Mouse (Mus musculus) intestine, embryonic 16.5 days (tissue): ENCODE measurements at regions not wholly inside any gene's neighbourhood (a gene's known extent, or its start where the extent isn't known, plus 50 kb on each side); places are given as distances from the start of the nearest gene placed in this dataset.
"Not testable (repeated sequence)": the region's sequence is repeated elsewhere in the genome, so short reads cannot be mapped to it uniquely, and the experiment has no call there.

Source experiments
- ATAC-seq: fragments of 200-750 bp; cut with Nextera tagmentation; 2 replicates; pipeline ENCODE4 v1.8.0; 2017; ENCODE audit warnings: moderate TSS enrichment, moderate library complexity
- H3K27ac ChIP-seq: fragments of 300-500 bp; sonication (generic); 2 replicates; pipeline ENCODE4 v1.5.1; 2014; ENCODE audit warnings: mild to moderate bottlenecking, low read length
- H3K27me3 ChIP-seq: fragments of 300-500 bp; sonication (generic); replicated peaks from 2 replicates; pipeline ENCODE4 v1.6.1; 2014; ENCODE audit warnings: low read length, control low read depth, mixed read lengths; ENCODE audit not compliant: control insufficient read depth, insufficient read depth
- H3K36me3 ChIP-seq: fragments of 300-500 bp; sonication (generic); 2 replicates; pipeline ENCODE4 v1.6.1; 2014; ENCODE audit warnings: low read length, control low read depth; ENCODE audit not compliant: control insufficient read depth, insufficient read depth
- H3K4me1 ChIP-seq: fragments of 300-500 bp; sonication (generic); 2 replicates; pipeline ENCODE4 v1.6.1; 2014; ENCODE audit warnings: low read length, control low read depth, mixed read lengths; ENCODE audit not compliant: control insufficient read depth, insufficient read depth
- H3K4me2 ChIP-seq: fragments of 300-500 bp; sonication (generic); 2 replicates; pipeline ENCODE4 v1.6.1; 2014; ENCODE audit warnings: low read depth, low read length, control low read depth
- H3K4me3 ChIP-seq: fragments of 300-500 bp; sonication (generic); 2 replicates; pipeline ENCODE4 v1.5.1; 2014; ENCODE audit warnings: mild to moderate bottlenecking, low read length
- H3K9ac ChIP-seq: fragments of 300-500 bp; sonication (generic); 2 replicates; pipeline ENCODE4 v1.6.1; 2014; ENCODE audit warnings: low read depth, low read length
- H3K9me3 ChIP-seq: fragments of 300-500 bp; sonication (generic); 2 replicates; pipeline ENCODE4 v1.6.1; 2016; ENCODE audit warnings: low read length, control low read depth; ENCODE audit not compliant: control insufficient read depth
- WGBS: fragments of 180-500 bp; shearing (Covaris S2); extraction: QIAGEN DNeasy Blood & Tissue Kit; methylation state at CpG from one replicate; pipeline ENCODE4 v1.1.7; 2014; 5-methylcytosine and 5-hydroxymethylcytosine counted together

DNA sequence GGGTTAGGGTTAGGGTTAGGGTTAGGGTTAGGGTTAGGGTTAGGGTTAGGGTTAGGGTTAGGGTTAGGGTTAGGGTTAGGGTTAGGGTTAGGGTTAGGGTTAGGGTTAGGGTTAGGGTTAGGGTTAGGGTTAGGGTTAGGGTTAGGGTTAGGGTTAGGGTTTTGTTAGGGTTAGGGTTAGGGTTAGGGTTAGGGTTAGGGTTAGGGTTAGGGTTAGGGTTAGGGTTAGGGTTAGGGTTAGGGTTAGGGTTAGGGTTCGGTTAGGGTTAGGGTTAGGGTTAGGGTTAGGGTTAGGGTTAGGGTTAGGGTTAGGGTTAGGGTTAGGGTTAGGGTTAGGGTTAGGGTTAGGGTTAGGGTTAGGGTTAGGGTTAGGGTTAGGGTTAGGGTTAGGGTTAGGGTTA lies 124.7 kb upstream of the Fgf14 start:
- ATAC-seq, H3K36me3 ChIP-seq, H3K9me3 ChIP-seq, H3K4me2 ChIP-seq, H3K9ac ChIP-seq, H3K4me3 ChIP-seq, H3K4me1 ChIP-seq, H3K27ac ChIP-seq, H3K27me3 ChIP-seq: not testable (repeated sequence)
- 0% methylated on average over 1 of the region's 1 CpGs for WGBS

DNA sequence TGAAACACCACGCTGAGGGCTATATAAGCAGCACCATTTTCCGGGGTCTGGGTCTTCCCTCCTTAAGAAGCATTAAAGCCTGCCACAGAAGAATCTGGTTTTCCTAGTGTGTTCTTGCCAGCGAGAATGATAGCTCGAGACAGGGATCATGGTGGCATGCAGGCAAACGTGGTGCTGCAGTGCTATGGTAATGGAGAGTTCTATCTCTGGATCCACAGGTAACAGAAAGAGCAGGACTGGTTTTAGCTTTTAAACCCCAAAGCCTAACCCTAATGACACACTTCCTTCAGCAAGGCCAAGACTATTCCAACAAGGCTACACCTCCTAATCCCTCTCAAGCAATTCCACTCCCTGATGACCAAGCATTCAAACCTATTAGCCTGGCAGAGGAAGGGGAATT lies 123.5 kb upstream of the Fgf14 start:
- Histone ChIP-seq H3K27me3 (no peaks in the 10 kb centered on the region), H3K4me1 (no peaks in the 10 kb centered on the region), H3K36me3 (no peaks in the 10 kb centered on the region), H3K27ac (no peak overlapping the region), H3K4me3 (no peak overlapping the region), H3K9me3 (no peaks in the 10 kb centered on the region), H3K4me2 (no peak overlapping the region), H3K9ac (no peak overlapping the region)
- WGBS = 88% methylated on average over 5 of the region's 5 CpGs
- ATAC-seq = no peak

DNA sequence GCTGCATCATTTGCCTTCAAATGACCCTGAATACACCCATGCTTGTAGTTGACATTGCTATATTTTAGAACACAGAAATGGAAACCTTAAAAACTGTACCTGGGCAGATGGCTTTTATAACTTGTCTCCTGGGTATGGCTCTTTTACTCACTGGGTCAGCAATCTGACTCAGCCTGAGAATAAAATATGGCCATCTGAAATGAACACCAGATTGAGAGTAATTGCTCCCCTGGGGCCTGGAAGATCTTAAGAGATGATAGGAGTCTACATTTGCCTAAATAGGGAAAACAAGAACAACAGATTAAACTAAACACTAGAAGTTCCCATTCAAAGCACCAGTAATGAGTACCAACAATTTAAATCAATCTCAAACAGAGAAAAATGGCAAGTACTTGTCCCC lies 98.5 kb upstream of the Fgf14 start:
- no peaks in the 10 kb centered on the region for H3K36me3 ChIP-seq
- no peak overlapping the region for H3K27ac ChIP-seq
- no peak overlapping the region for H3K4me3 ChIP-seq
- ATAC-seq = no peak
- H3K4me2 ChIP-seq = no peak overlapping the region
- no peak overlapping the region for H3K9ac ChIP-seq
- H3K27me3 ChIP-seq = no peaks in the 10 kb centered on the region
- H3K9me3 ChIP-seq = no peaks in the 10 kb centered on the region
- H3K4me1 ChIP-seq = no peaks in the 10 kb centered on the region

DNA sequence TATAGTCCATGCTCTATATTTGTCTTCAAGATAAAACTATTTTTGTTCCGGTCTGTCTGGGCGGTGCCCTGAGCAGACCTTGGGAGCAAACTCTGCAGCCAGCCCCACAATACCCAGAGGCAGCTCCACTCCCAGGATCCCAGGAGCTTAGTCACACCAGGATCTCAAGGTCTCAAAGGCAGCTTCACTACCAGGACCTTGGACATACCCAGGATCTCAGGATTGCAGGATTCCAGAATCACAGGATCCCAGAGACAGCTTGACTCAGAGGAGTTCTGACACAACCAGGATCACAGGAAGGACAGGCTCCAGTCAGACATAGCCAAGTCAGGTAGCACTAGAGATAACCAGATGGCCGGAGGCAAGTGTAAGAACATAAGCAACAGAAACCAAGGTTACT lies 91.1 kb upstream of the Fgf14 start:
- H3K4me3 ChIP-seq = no peak overlapping the region
- 89% methylated on average over 3 of the region's 3 CpGs for WGBS
- no peak overlapping the region for H3K4me2 ChIP-seq
- no peak for ATAC-seq
- no peak overlapping the region for H3K27ac ChIP-seq
- H3K27me3 ChIP-seq = no peaks in the 10 kb centered on the region
- no peaks in the 10 kb centered on the region for H3K9me3 ChIP-seq
- no peak overlapping the region for H3K9ac ChIP-seq
- no peaks in the 10 kb centered on the region for H3K4me1 ChIP-seq
- H3K36me3 ChIP-seq = no peaks in the 10 kb centered on the region

DNA sequence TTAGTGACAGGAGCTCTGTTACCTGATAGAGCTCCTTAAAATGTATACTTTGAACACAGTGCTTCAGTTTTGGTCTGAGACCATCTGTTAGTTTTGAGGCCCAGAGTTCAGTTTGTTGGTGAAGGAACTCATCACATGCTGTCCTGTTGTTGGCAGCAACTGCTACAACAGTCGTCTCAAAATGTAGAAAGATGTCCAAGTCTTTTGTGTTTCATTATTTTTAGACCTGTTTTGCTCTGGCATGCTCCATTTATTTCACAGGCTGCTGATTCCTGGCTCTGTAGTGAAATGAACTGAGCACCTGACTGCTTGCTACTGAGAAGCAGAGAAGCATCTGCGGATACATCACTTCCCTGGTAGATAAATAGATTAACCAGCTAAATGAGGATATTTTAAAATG lies 90.3 kb upstream of the Fgf14 start:
- no peak overlapping the region for H3K9ac ChIP-seq
- no peak for ATAC-seq
- WGBS = 71% methylated on average over 2 of the region's 2 CpGs

DNA sequence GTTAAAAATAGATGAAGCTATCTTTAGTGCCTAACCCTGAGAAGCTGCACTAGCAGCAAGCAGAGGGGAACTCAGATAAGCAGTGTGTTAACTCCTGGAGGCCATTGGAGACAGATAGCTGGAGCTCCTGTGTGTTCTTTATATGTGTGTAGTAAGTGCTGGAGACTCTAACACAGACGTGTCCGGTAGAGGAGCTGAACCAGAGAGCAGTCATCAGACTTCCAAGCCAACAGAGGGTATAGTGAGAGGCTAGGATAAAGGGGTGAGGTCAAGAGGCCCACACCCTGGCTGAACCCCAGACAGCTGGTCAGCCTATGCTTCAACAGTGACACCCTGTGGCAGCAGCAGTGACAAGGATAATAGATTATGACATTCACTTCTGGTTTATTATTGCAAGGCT lies 65.6 kb upstream of the Fgf14 start:
- Histone ChIP-seq H3K27me3 (no peaks in the 10 kb centered on the region), H3K9ac (no peak overlapping the region), H3K27ac (no peak overlapping the region), H3K9me3 (no peaks in the 10 kb centered on the region), H3K4me1 (no peaks in the 10 kb centered on the region), H3K36me3 (no peaks in the 10 kb centered on the region), H3K4me2 (no peak overlapping the region), H3K4me3 (no peak overlapping the region)
- 35% methylated on average over 2 of the region's 2 CpGs for WGBS
- peak; percentile 26; the same call in 1 of the 2 replicates for ATAC-seq

More for the DNA sequence above, 90.3 kb upstream of the Fgf14 start:
- no peaks in the 10 kb centered on the region for H3K4me1 ChIP-seq
- H3K9me3 ChIP-seq = no peaks in the 10 kb centered on the region
- H3K36me3 ChIP-seq = no peaks in the 10 kb centered on the region
- H3K27me3 ChIP-seq = no peaks in the 10 kb centered on the region
- H3K27ac ChIP-seq = no peak overlapping the region
- no peak overlapping the region for H3K4me3 ChIP-seq
- no peak overlapping the region for H3K4me2 ChIP-seq
